Mouse (Mus musculus) left cerebral cortex, adult 8-10 months (tissue): Measurements from ENCODE around the gene Lmo3. TPM values are rescaled to one million over a fixed set of nuclear protein-coding genes. Genes with fewer than 3 reads are reported as not detected.

Experiments
- DNase-seq, 2 experiments: peaks; one replicate each; pipeline ENCODE4 v3.0.0; 2022; ENCODE audit warnings: low spot score in 2 of 2
- total RNA-seq, 4 experiments: library from RNA; stranded (reverse); gene quantifications; 2 replicates each; pipeline ENCODE4 v1.2.4; 2022

Gene Lmo3
- total RNA-seq, 4 experiments from 2014 or later: 151 to 181 (median 167) TPM

GRCm38 (mm10) chr6:138424514-138425225 lies 157.1 kb downstream of the Lmo3 start:
- DNase-seq: no peak

- DNase-seq: peak in 1 of 2 experiments; percentile 39
These were observed 159.0 kb downstream of the Lmo3 start for GRCm38 (mm10) chr6:138422671-138423321.

GRCm38 (mm10) chr6:138421931-138422531 lies 159.7 kb downstream of the Lmo3 start:
- peak in 1 of 2 experiments; percentile 25 for DNase-seq

GRCm38 (mm10) chr6:138421191-138421613 lies 160.6 kb downstream of the Lmo3 start:
- DNase-seq: no peak

GRCm38 (mm10) chr6:138420536-138420891 lies 161.3 kb downstream of the Lmo3 start:
- DNase-seq: no peak

- DNase-seq: no peak
These were observed 161.8 kb downstream of the Lmo3 start for GRCm38 (mm10) chr6:138419871-138420535.

- no peak for DNase-seq
These were observed 169.7 kb downstream of the Lmo3 start for GRCm38 (mm10) chr6:138412075-138412474.

- no peak for DNase-seq
These were observed 179.7 kb downstream of the Lmo3 start for GRCm38 (mm10) chr6:138402031-138402430.

GRCm38 (mm10) chr6:138398836-138399235 lies 182.9 kb downstream of the Lmo3 start:
- no peak for DNase-seq

- DNase-seq: no peak
These were observed 190.7 kb downstream of the Lmo3 start for GRCm38 (mm10) chr6:138391085-138391484.

GRCm38 (mm10) chr6:138388168-138388936 lies 193.4 kb downstream of the Lmo3 start:
- no peak for DNase-seq

- DNase-seq: no peak
These were observed 198.6 kb downstream of the Lmo3 start for GRCm38 (mm10) chr6:138383208-138383607.

GRCm38 (mm10) chr6:138371176-138371575 lies 210.6 kb downstream of the Lmo3 start:
- no peak for DNase-seq

GRCm38 (mm10) chr6:138364111-138364510 lies 217.7 kb downstream of the Lmo3 start:
- DNase-seq: no peak

GRCm38 (mm10) chr6:138350587-138351345 lies 231.0 kb downstream of the Lmo3 start:
- DNase-seq: peak in 1 of 2 experiments; percentile 15

GRCm38 (mm10) chr6:138346558-138346957 lies 235.2 kb downstream of the Lmo3 start:
- no peak for DNase-seq

GRCm38 (mm10) chr6:138335858-138336257 lies 245.9 kb downstream of the Lmo3 start:
- no peak for DNase-seq

GRCm38 (mm10) chr6:138333991-138334390 lies 247.8 kb downstream of the Lmo3 start:
- no peak for DNase-seq

- DNase-seq: no peak
These were observed 255.9 kb downstream of the Lmo3 start for GRCm38 (mm10) chr6:138325744-138326400.

GRCm38 (mm10) chr6:138325145-138325544 lies 256.6 kb downstream of the Lmo3 start:
- DNase-seq: no peak
